Mouse (Mus musculus) c-Kit-positive CD71-negative TER-119-negative erythroid progenitor cells, embryonic 14.5 days (primary cell): ENCODE measurements around the gene Hcar1.
A peak's percentile ranks its signal among the peaks of the same experiment; 100 is the strongest.

ENCODE experiments used
- DNase-seq: peaks from one replicate; pipeline ENCODE4 v3.0.0-alpha.2; 2013; ENCODE audit warnings: low read depth

The Hcar1 gene

DNA sequence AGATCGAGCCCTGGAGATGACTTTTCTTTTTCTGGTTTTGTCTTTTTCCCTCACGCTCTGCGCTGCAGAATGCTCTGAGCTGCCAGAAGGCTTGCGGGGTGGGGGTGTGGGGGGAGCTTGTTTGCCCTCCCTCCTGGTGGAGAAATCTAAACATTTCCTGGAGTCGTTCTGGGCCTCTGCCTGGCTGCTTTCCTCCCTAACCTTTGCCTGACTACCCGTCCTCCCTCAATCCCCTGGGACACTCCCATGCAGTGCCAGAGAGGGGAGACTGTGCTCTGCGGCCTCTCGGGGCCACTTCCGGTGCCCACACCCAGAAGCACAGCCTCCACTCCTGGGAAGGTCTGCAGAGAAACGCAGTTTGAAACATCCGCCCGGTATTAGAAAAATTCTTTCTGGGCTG, at the start of gene Hcar1:
Gene Hcar1, minus strand, starts transcription at position 93 of the 400 bp plus-strand sequence.
- no peak for DNase-seq

DNA sequence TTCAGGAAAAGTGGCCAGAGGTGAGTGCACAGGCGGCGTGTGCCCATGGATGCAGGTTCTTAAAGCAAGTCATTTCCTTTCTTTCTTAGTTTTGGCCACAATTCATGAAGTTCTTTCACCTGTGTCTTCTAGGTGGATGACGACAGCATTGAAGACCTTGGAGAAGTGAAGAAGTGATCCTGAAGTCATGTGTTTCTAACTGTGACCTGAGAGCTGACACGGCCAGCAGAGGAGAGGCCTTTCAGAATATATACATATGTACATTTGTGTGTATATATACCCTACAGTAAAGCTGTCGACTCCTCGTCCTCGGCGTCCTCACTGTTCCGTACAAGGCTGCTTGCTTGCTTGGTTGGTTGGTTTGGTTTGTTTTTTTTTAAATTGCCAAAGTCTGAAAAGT, 47.3 kb upstream of the Hcar1 start, which contains the start of gene Gm43518:
Gene Gm43518, plus strand, starts transcription at position 301 of the 400 bp plus-strand sequence.
- no peak for DNase-seq

DNA sequence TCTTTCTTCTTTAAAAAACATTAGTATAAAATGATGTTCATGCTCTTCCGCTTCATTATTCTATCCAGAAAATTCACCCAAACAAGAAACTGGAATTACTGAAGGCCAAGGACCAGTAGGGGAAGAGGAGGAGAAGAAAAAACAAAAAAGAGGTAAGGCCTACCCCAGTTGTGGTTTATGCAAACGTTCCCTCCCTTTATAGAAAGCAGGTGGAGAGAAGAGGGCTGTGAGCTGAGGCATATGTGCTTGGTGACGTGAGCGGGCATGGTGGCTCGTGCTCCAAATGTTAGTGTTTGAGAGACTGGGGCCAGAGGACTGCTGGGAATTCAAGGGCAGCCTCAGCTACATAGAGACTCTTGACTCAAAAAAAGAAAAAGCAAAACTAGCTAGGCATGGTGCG, 42.3 kb upstream of the Hcar1 start:
- no peak for DNase-seq

GRCm38 (mm10) chr5:123914852-123915251, 35.0 kb upstream of the Hcar1 start:
- no peak for DNase-seq

DNA sequence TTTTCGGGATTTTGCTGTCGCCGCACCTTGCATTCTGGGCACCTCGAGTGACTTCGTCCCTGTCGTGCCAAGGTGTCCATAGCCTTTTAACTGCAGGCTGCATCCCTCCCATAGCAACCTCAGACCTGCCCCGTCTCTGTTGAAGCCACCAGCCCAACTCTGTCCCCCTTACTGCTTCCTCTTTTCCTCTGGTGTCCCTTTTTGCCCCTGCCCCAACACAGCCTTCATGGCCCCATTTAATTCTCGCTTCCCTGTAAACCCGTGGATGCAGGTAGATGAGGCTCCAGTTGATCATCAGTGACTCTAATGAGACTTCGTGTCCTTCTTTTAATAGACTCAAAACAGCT, 27.8 kb upstream of the Hcar1 start:
- no peak for DNase-seq

GRCm38 (mm10) chr5:123906976-123907630, 27.3 kb upstream of the Hcar1 start, which contains the start of gene Denr:
Gene Denr, plus strand, starts transcription at chr5:123907175.
- DNase-seq, result peak; percentile 98

- no peak for DNase-seq
Measured at GRCm38 (mm10) chr5:123906146-123906975, 26.5 kb upstream of the Hcar1 start.

- no peak for DNase-seq
Measured at GRCm38 (mm10) chr5:123904059-123904672, 24.3 kb upstream of the Hcar1 start.

- DNase-seq, result no peak
Measured at GRCm38 (mm10) chr5:123897352-123897751, 17.5 kb upstream of the Hcar1 start.

- no peak for DNase-seq
Measured at GRCm38 (mm10) chr5:123896395-123896794, 16.6 kb upstream of the Hcar1 start.

GRCm38 (mm10) chr5:123893520-123893919, 13.7 kb upstream of the Hcar1 start:
- no peak for DNase-seq

DNA sequence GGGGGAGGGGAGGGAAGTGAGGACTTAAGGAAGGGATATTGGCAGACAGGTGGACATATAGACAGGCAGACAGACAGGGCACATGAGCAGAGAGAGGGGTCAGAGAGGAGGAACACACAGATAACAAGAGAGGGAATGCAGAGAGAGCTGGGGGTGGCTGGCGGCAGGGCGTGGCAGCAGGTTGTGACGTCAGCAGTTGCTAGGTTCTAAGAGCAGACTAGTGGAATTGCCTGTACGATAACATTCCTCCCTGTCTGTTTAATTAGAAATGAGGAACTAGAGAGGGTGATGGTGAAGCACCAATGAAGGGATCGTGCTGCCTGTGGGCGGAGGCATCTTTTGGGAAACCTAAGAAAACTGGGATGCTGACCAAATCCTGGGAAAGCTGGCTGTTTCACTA, 11.8 kb upstream of the Hcar1 start:
- peak; percentile 55 for DNase-seq

GRCm38 (mm10) chr5:123890987-123891386, 11.2 kb upstream of the Hcar1 start:
- DNase-seq, result no peak

GRCm38 (mm10) chr5:123890312-123890711, 10.5 kb upstream of the Hcar1 start:
- no peak for DNase-seq

- DNase-seq, result no peak
Measured at GRCm38 (mm10) chr5:123886365-123886764, 6.5 kb upstream of the Hcar1 start.

DNA sequence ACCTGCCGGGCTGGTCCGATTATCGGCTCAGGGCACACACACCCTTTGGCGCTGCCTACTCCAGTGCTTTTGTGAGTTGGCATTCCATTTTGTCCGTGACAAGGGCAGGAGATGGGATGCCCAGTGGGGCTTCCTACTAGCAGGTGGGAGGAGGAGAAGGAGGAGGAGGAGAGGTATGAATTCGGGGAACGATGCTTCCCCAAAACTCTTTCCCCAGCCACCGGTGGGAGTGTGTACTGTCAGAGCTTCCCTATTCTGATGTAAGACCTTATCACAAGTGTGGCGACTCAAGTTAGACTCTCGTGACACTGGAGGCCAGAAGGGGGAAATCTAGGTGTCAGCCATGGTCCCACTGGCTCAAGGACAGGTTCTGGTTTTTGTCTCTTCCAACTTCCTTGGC, 4.5 kb upstream of the Hcar1 start:
- DNase-seq, result no peak

GRCm38 (mm10) chr5:123883891-123884290, 4.1 kb upstream of the Hcar1 start:
- DNase-seq, result no peak

DNA sequence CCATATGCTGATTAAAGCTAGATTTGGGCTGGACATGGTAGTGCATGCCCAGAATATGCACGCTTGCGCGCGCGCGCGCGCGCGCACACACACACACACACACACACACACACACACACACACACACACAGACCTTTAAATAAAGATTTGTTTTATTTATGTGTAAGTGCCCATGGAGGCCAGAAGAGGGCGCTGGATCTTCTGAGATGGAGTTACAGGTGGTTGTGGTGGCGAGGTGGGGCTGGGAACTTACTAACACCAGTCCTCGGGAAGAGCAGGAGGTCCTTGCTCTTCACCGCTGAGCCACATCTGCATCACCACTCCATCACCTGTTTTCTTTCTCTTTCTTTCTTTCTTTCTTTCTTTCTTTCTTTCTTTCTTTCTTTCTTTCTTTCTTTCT, 958 bp upstream of the Hcar1 start:
- DNase-seq, result no peak

DNA sequence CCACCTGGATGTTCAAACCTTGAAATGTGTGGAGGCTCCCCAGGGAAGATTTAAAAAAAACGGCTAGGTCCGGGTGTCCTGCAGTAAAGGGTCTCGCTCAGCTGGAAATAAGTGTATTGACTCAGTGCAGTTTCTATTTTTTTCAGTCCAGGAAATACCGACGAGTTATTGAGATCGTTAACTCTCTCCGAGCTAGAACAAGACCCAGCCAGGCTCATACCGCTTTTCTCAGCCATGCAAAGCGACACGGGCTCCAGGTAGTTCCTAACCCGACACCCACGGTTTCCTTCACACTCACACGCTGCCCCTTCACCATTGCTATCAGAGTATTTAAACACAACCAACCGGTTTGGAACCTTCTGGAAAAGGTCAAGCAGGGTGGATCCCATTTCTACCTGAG, 1.8 kb downstream of the Hcar1 start:
- DNase-seq, result no peak

GRCm38 (mm10) chr5:123874177-123874576, 5.6 kb downstream of the Hcar1 start:
- no peak for DNase-seq

DNA sequence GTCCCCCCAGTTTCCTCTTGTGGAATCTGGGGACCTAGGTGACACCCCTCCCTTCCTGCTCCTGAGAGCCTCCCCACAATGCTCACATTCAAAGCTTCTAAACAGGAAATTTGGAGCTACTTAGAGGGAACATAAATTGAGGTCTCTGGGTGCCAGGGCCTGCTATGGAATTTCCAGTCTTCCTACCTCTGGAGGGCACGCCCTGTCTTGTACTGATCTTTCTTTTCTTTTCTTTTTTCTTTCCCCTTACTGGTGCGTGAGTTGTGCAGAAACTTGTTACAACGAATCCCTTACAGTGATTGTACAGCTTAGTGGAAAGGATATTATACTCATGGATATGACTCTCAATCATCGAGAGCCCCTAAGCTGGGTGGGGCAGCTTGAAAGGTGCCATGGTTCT, 10.2 kb downstream of the Hcar1 start:
- no peak for DNase-seq

GRCm38 (mm10) chr5:123866457-123866856, 13.4 kb downstream of the Hcar1 start:
- no peak for DNase-seq

GRCm38 (mm10) chr5:123865365-123865764, 14.5 kb downstream of the Hcar1 start, which contains the start of gene Hcar2:
Gene Hcar2, minus strand, starts transcription at chr5:123865499.
- no peak for DNase-seq
